Mouse (Mus musculus) G1E (cell line): ENCODE measurements around the gene Dynlrb1.

Experiments used
- CTCF ChIP-seq: IDR thresholded peaks from 2 replicates; pipeline ENCODE4 v1.5.1; 2012; ENCODE audit warnings: low read depth, low read length, inconsistent platforms, mixed read lengths
- GATA1 ChIP-seq: IDR thresholded peaks from 2 replicates; pipeline ENCODE4 v1.6.1; 2012; ENCODE audit warnings: borderline replicate concordance, low read length, inconsistent platforms, mixed read lengths
- POLR2AphosphoS5 ChIP-seq: IDR thresholded peaks from 2 replicates; pipeline ENCODE4 v1.6.1; 2012; ENCODE audit warnings: low read depth, low read length, inconsistent platforms; ENCODE audit not compliant: insufficient replicate concordance

- TF ChIP-seq CTCF: no peak
- TF ChIP-seq GATA1: no peak
- TF ChIP-seq POLR2AphosphoS5: no peak
Measured at GRCm38 (mm10) chr2:155276621-155277175, 40.4 kb downstream of the Dynlrb1 start.
